Mouse (Mus musculus) brown adipose tissue, adult 24 weeks (tissue): ENCODE measurements around the gene Peak1. TPM values are rescaled to one million over a fixed set of nuclear protein-coding genes. Genes with fewer than 3 reads are reported as not detected.
A peak's percentile ranks its signal among the peaks of the same experiment; 100 is the strongest.

Experiments used
- H3K27ac ChIP-seq: fragments of 200-500 bp; replicated peaks from 2 replicates; pipeline ENCODE4 v1.5.1; 2012; ENCODE audit warnings: low read depth, mild to moderate bottlenecking, low read length
- H3K4me1 ChIP-seq: fragments of 200-500 bp; 2 replicates; pipeline ENCODE4 v1.6.1; 2012; ENCODE audit warnings: low read length, mixed read lengths; ENCODE audit not compliant: control insufficient read depth, insufficient read depth, insufficient read length
- H3K4me3 ChIP-seq: fragments of 200-500 bp; 2 replicates; pipeline ENCODE4 v1.5.1; 2012; ENCODE audit warnings: low read depth, mild to moderate bottlenecking, low read length, moderate library complexity; ENCODE audit not compliant: insufficient read depth
- polyA plus RNA-seq: library from polyadenylated mRNA; stranded (reverse); fragments of >200 nt; gene quantifications from 2 replicates; pipeline ENCODE4 v1.2.4, GENCODE M21; 2012; ENCODE audit not compliant: missing spikeins, insufficient read depth, insufficient read length

Peak1 gene
- polyA plus RNA-seq, 1 experiment = 9.6 TPM

DNA sequence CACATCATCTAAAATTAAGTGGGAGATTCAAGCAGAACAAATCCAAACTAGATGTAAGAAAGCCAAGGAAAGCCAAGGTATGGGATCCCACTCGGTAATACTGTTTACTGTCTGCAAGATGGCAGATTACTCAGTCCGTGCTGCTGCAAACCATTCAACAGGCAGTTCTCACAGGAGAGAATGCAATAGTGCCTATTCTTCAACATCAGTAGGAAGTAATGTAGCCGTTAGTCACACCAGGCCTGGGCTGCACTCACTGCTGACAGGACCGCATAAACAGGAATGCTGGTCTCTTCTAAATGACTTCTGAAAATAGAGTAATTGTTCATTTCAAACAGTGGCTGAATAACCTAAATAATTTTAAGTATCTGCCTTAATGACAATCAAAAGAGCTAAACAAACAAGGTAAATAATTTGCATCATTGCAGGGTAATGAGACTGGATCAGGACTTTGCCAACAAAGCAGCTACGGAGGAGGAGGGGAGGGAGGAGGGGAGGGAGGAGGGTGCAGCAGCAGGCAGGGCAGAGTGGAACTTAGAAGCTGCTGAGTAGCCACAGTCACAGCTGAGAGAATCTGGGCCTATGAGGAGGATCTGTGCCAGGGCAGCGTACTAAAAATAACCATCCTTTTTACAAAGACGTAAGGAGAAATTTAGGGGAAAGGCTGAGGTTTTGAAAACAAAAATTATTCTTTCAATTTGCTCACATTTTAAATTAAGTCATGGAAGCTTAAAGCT, 266.0 kb downstream of the Peak1 start:
- peaks cover 10% of the 10 kb centered on the region for H3K4me1 ChIP-seq

More for the DNA sequence above, 266.0 kb downstream of the Peak1 start:
- H3K27ac ChIP-seq = peak overlapping the region; percentile 97
- no peak overlapping the region for H3K4me3 ChIP-seq

Other genes with a start within 250 kb of the Peak1 start
- gene Hmg20a, start 542 bp upstream of the Peak1 start, polyA plus RNA-seq = 12.6 and 13.9 TPM in 2 replicates